Mouse (Mus musculus) heart, embryonic 10.5 days (tissue): Measurements from ENCODE around the gene Cenpx. TPM values are rescaled to one million over a fixed set of nuclear protein-coding genes. Genes with fewer than 3 reads are reported as not detected.

Experiments used
- polyA plus RNA-seq: library from polyadenylated mRNA; unstranded; fragments of >200 nt; fragmentation: Nextera tagmentation; extraction: Ambion mirVana; gene quantifications from 2 replicates; pipeline ENCODE4 v1.2.1, GENCODE M21; 2016

Gene Cenpx
- polyA plus RNA-seq, 1 experiment from 2014 or later: 136 TPM

Other genes with a start within 250 kb of the Cenpx start
- 46.0 and 52.2 TPM in 2 replicates for gene Arl16, start 246.1 kb downstream of the Cenpx start, polyA plus RNA-seq
- 259 and 270 TPM in 2 replicates for gene Mrpl12, start 229.1 kb downstream of the Cenpx start, polyA plus RNA-seq
- 55.6 and 56.6 TPM in 2 replicates for gene Slc25a10, start 221.9 kb downstream of the Cenpx start, polyA plus RNA-seq
- 0.26 and 2.2 TPM in 2 replicates for gene Gcgr, start 183.0 kb downstream of the Cenpx start, polyA plus RNA-seq
- 153 and 186 TPM in 2 replicates for gene Mcrip1, start 164.0 kb downstream of the Cenpx start, polyA plus RNA-seq
- gene Ppp1r27, start 162.6 kb downstream of the Cenpx start, polyA plus RNA-seq: not detected in 2 replicates
- gene P4hb, start 140.5 kb downstream of the Cenpx start, polyA plus RNA-seq: 550 and 670 TPM in 2 replicates
- 587 and 673 TPM in 2 replicates for gene Arhgdia, start 132.1 kb downstream of the Cenpx start, polyA plus RNA-seq
- gene Alyref, start 115.4 kb downstream of the Cenpx start, polyA plus RNA-seq: 365 and 444 TPM in 2 replicates
- gene Anapc11, start 115.3 kb downstream of the Cenpx start, polyA plus RNA-seq: 186 and 201 TPM in 2 replicates
- 4.8 and 7.0 TPM in 2 replicates for gene Npb, start 105.3 kb downstream of the Cenpx start, polyA plus RNA-seq
- 119 and 130 TPM in 2 replicates for gene Pcyt2, start 95.8 kb downstream of the Cenpx start, polyA plus RNA-seq
- 25.6 and 29.5 TPM in 2 replicates for gene Sirt7, start 88.5 kb downstream of the Cenpx start, polyA plus RNA-seq
- gene Mafg, start 80.1 kb downstream of the Cenpx start, polyA plus RNA-seq: 22.7 and 28.2 TPM in 2 replicates
- gene Pycr1, start 70.0 kb downstream of the Cenpx start, polyA plus RNA-seq: 28.5 and 29.9 TPM in 2 replicates
- gene Myadml2, start 65.6 kb downstream of the Cenpx start, polyA plus RNA-seq: 6.7 and 9.3 TPM in 2 replicates
- 1.6 and 5.8 TPM in 2 replicates for gene Notum, start 52.6 kb downstream of the Cenpx start, polyA plus RNA-seq
- 127 and 134 TPM in 2 replicates for gene Aspscr1, start 40.8 kb downstream of the Cenpx start, polyA plus RNA-seq
- 31.7 and 43.6 TPM in 2 replicates for gene Lrrc45, start 187 bp upstream of the Cenpx start, polyA plus RNA-seq
- gene Rac3, start 7.7 kb upstream of the Cenpx start, polyA plus RNA-seq: 6.9 and 13.8 TPM in 2 replicates
- 8.8 and 10.6 TPM in 2 replicates for gene Dcxr, start 13.5 kb upstream of the Cenpx start, polyA plus RNA-seq
- 1.1 and 1.3 TPM in 2 replicates for gene Cbr2, start 18.4 kb upstream of the Cenpx start, polyA plus RNA-seq
- 6.4 and 7.7 TPM in 2 replicates for gene Hmga1b, start 49.1 kb upstream of the Cenpx start, polyA plus RNA-seq
- gene Rfng, start 70.5 kb upstream of the Cenpx start, polyA plus RNA-seq: 28.4 and 30.4 TPM in 2 replicates
- 184 and 208 TPM in 2 replicates for gene Gps1, start 70.5 kb upstream of the Cenpx start, polyA plus RNA-seq
- 70.5 and 88.8 TPM in 2 replicates for gene Dus1l, start 82.7 kb upstream of the Cenpx start, polyA plus RNA-seq
- 55.2 and 74.9 TPM in 2 replicates for gene Fasn, start 110.8 kb upstream of the Cenpx start, polyA plus RNA-seq
- gene Ccdc57, start 219.1 kb upstream of the Cenpx start, polyA plus RNA-seq: 6.0 and 6.5 TPM in 2 replicates
- gene Slc16a3, start 234.7 kb upstream of the Cenpx start, polyA plus RNA-seq: 416 and 440 TPM in 2 replicates